Mouse (Mus musculus) ES-Bruce4 (cell line): Measurements from ENCODE around the gene Wdr35.

Experiments
- CTCF ChIP-seq: IDR thresholded peaks from one replicate; pipeline ENCODE4 v1.8.1; 2011; ENCODE audit warnings: low read depth, low read length
- EP300 ChIP-seq: IDR thresholded peaks from 2 replicates; pipeline ENCODE4 v1.6.1; 2011; ENCODE audit warnings: low read depth, low read length; ENCODE audit not compliant: insufficient read depth
- POLR2A ChIP-seq: IDR thresholded peaks from one replicate; pipeline ENCODE4 v1.8.1; 2011; ENCODE audit warnings: low read length; ENCODE audit not compliant: insufficient read depth

- TF ChIP-seq CTCF (no peak), EP300 (no peak), POLR2A (no peak)
Observed at GRCm38 (mm10) chr12:9054012-9054411, 80.3 kb downstream of the Wdr35 start.
